Mouse (Mus musculus): ENCODE data around the gene Crabp2.

Gene Crabp2

DNA sequence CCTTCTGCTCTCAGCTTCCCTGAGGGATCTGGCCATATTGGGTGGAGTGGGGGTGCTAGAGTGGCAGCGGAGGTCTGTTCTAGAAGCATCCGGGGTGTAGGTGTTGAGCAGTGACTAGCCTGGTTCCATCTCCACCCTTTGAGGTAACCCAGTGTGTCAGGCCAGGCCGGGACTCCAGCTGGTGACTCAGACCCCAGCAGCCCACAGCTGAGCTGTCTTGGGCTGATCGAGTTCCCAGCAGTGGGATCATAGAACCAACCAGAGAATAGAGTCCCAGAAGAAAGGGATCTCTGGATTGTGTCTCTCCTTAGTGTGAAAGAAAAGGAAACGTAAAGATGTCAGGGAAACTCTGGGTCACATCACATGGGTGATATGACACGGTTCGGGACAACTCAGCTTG, 10.9 kb downstream of the Crabp2 start:
- DNase-seq, result no peak

DNA sequence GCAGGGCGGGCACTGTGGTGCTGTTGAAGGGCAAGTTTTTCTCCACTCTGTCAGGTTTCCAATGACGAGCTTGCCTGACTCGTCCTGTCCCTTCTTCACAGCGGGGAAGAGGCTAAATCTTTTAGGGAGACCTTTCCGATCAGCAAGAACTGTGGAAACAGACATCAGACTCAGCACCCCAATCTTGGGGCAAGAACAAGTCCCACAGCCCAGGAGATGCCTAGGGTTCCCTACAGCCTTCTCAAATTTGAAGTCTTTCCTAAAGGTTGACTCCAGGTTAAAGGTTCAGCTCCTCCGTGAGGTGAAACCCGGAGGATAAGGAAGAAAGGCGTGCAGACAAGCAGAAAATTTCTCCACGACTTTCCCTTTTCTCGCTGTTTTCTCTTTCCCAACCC, 11.7 kb downstream of the Crabp2 start:
- DNase-seq, result no peak

DNA sequence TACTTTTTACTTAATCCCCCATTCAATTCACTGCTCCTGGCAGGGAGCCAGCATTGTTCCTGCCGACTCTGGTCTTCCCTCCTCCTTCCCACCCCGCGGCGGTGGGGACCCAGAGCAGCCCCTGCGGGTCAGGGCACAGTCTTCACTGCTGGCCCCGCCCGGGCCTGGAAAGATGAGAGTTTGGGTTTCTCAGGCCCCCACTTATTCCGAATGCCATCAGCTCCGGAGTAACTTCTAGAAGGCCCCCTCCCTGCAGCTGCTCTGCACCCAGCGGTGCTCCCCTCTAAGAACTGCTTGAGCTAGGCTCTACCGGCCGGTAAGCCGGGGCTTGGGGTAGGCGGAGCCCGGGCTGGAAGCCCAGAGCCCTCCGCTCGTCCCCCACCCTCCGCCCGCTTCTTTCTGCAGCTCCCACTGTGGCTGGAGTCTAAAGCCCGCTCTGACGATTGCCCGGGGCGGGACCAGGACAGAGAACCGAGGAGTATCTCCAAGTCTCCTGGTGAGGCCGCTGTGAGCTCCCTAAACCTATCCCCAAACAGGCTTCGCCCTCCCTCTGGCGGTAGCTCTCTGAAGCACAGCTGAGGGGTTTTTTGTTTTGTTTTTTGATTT, 12.2 kb downstream of the Crabp2 start:
- peak; percentile 82 for DNase-seq

- peak; percentile 53 for DNase-seq
These were observed 21.9 kb downstream of the Crabp2 start for GRCm38 (mm10) chr3:87970184-87970938.

DNA sequence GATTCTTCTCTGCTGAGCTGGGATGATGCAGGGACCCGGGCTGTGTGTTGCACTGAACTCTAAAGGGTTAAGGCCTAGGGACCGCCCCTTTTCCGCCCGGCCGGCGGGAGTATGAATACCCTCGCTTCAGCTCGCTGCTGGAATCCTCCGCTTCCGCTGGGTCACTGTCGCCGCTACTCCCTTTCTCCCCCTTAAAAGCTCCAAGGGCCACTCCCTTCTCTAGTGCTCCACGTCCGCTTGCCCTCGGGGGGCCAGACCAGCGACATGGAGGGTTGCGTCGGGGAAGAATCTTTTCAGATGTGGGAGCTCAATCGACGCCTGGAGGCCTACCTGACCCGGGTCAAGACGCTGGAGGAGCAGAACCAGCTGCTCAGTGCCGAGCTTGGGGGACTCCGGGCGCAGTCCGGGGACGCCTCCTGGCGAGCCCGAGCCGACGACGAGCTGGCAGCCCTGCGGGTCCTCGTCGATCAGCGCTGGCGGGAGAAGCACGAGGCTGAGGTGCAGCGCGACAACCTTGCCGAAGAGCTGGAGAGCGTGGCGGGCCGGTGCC, 22.5 kb downstream of the Crabp2 start, which contains the start of gene Nes:
Gene Nes (plus strand): TSS at position 140 of the 550 bp plus-strand sequence.
- DNase-seq, result peak; percentile 40

- peak; percentile 37 for DNase-seq
These were observed 23.2 kb downstream of the Crabp2 start for GRCm38 (mm10) chr3:87971489-87972202.

DNA sequence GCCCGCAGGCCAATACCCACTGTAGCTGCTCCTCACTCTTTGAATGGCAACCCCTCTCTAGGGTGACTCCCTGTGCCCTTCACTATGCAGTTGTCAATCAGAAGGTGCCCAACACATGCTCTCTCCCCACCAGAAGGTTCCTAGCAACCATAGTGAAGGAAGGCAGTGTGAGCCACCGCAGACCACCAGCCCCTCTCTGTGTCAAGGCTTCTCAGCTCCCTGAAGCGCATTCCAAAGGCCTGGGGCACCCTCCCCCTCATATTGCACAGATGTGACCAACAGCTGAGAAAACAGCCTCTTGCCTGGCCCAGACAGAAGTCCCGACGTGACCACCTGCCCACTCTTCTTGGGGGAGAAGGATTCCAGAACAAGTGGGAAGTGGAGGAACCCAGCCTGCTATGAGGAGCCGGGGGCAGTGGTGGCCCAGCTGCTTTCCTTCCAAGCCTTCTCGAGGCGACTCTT, 23.8 kb downstream of the Crabp2 start:
- no peak for DNase-seq

DNA sequence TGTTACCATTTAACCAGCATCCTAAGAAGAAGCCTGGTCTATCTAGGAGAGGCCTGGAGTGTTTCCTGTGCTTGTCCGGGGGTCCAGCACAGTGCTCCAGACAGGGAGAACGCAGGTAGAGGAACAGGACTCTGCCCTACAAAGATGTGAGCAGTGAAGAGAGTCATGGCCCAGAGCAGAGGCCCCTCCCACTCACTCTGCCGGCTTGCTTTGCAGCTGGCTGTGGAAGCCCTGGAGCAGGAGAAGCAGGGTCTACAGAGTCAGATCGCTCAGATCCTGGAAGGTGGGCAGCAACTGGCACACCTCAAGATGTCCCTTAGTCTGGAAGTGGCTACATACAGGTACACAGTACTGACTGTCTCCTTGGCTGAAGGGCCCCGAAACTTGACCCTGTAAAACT, 24.3 kb downstream of the Crabp2 start:
- DNase-seq, result no peak

DNA sequence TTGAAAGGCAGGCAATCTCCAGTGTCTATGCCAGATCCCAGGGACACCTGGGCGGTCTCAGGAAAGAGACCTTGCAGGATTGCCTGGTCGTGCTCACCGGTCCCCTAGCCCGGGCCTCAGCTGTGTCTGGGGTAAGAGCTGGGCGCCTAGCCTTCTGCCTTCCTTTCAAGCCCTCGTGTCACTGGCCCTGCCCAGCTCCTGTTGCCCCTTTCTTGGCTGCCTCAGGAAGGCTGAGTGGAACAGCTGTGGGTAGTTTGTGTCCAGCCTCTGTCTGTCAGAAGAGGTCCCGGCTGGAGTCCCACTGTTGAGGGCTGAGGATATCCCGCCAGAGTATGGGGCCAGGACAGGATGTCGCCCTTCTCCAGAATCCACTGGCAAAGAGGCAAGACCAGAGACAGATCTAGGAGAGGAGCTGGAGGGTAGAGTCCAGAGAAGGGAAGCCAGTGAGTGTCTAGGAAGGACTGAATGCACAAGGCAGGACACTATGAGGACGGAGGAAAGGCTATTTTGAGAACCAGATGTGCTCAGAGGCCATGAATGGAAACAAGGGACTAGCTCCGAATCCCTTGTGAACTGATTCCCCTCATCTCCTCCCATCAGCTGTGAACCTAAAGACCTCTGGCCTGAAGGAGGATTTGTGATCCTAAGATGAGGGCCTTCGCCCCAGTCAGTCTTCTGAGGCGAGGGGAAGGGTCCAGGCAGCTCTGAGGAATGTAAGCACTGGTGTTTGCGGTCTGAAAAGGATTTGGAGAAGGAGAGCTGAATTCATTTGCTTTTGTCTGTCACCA, 25.3 kb downstream of the Crabp2 start:
- DNase-seq, result no peak

DNA sequence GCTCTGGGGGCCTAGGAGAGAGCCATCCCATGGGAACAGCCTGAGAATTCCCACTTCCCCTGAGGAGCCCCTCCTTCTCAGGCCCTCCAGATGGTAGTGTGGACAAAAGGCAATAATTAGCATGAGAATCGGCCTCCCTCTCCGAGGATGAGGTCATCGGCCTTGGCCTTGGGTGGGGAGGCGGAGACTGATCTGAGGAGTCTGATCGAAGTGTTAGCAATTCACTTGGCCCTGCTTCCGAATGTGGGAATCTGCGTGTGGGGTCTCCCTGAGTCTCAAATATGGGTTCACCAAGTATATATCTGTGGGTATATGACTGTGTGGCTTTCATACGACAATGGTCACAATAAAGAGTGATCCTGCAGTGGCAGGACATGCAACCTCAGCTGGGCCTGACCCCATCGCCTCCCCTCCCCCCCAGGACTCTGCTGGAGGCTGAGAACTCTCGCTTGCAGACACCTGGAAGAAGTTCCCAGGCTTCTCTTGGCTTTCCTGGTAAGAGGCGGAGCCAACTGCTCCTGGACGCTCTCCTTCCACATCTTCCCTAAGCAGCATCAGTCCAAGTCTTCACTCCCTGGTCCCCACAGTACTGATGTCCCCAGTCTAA, 26.0 kb downstream of the Crabp2 start:
- no peak for DNase-seq

DNA sequence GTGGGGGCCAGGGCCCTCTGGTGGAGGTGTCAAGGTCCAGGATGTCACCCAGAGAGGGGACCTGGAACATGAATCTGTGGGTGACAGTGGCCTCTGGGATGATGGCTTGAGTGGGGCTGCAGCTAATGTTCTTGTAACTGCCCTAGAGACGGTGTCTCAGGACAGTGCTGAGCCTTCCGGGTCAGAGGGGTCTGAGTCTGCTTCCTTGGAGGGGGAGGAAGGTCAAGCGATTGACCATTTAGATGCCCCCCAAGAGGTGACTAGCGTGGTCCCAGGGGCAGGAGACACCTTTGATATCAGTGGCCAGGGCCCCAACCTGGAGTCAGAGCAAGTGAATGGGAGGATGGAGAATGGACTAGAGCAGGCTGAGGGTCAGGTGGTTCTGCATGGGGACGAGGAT, 31.0 kb downstream of the Crabp2 start:
- DNase-seq, result no peak

- no peak for DNase-seq
These were observed 31.6 kb downstream of the Crabp2 start for GRCm38 (mm10) chr3:87980085-87980484.

- DNase-seq, result no peak
These were observed 32.3 kb downstream of the Crabp2 start for GRCm38 (mm10) chr3:87980728-87981127.

GRCm38 (mm10) chr3:87981214-87981760, 32.8 kb downstream of the Crabp2 start:
- no peak for DNase-seq

- DNase-seq, result no peak
These were observed 33.7 kb downstream of the Crabp2 start for GRCm38 (mm10) chr3:87981894-87982835.

- no peak for DNase-seq
These were observed 34.6 kb downstream of the Crabp2 start for GRCm38 (mm10) chr3:87982836-87983601.

DNA sequence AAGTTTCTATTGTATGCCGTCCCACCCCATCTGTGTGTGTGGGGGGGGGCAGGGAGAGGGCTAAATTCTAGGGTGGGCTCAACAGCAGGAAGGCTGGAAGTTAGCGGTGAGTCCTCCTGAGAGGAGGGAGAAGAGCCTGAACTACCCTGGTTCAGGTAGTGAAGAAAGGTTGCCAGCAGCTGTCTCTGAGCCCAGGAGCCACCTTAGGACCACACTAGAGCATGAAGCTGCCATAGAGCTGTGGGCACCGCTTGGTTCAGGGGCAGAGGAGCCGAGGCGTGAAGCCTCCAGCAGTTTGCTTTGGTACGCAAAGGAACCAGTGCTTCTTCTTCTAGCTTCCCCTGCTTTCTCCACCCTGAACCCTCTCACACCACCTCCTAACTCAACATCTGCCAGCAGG, 35.2 kb downstream of the Crabp2 start:
- DNase-seq, result no peak

GRCm38 (mm10) chr3:87984094-87984493, 35.6 kb downstream of the Crabp2 start:
- no peak for DNase-seq

- no peak for DNase-seq
These were observed 37.2 kb downstream of the Crabp2 start for GRCm38 (mm10) chr3:87985505-87986320.

All from right cerebral cortex, postnatal 14 days (tissue).